Mouse (Mus musculus) mouse embryonic stem cell (cell line): ENCODE data around the gene Gm43552.
"Not testable (repeated sequence)": the region's sequence is repeated elsewhere in the genome, so short reads cannot be mapped to it uniquely, and the experiment has no call there.

Experiments
- in situ Hi-C, 2 experiments: fragments of 300-500 bp; cut with MboI; formaldehyde crosslinking; loops; 1 replicate in 1 of 2; 3 replicates in 1 of 2; pipeline ENCODE4 v1.14.3; 2019 to 2020; ENCODE audit warnings: low sequenced_read_pairs in 2 of 2, low pct_unique_long_range_greater_than_20kb in 1 of 2, mixed read lengths in 1 of 2; ENCODE audit not compliant: unreplicated experiment in 1 of 2

The Gm43552 gene

GRCm38 (mm10) chr5:65501407-65501806 lies 8.8 kb upstream of the Gm43552 start:
- in situ Hi-C loops, result no loop called here

GRCm38 (mm10) chr5:65500231-65500630 lies 7.6 kb upstream of the Gm43552 start:
- in situ Hi-C loops, result no loop called here

GRCm38 (mm10) chr5:65491767-65492715 lies 592 bp downstream of the Gm43552 start:
- in situ Hi-C loops, result no loop called here

- in situ Hi-C loops, result no loop called here
These were observed 2.8 kb downstream of the Gm43552 start for GRCm38 (mm10) chr5:65489830-65490229.

- in situ Hi-C loops, result no loop called here
These were observed 3.9 kb downstream of the Gm43552 start for GRCm38 (mm10) chr5:65488725-65489124.

- in situ Hi-C loops, result no loop called here
These were observed 5.3 kb downstream of the Gm43552 start for GRCm38 (mm10) chr5:65487381-65487780.

GRCm38 (mm10) chr5:65486514-65486913 lies 6.1 kb downstream of the Gm43552 start:
- in situ Hi-C loops, result no loop called here

GRCm38 (mm10) chr5:65482996-65483395 lies 9.6 kb downstream of the Gm43552 start:
- in situ Hi-C loops, result no loop called here

GRCm38 (mm10) chr5:65480511-65480910 lies 12.1 kb downstream of the Gm43552 start:
- in situ Hi-C loops, result no loop called here

- in situ Hi-C loops, result no loop called here
These were observed 12.8 kb downstream of the Gm43552 start for GRCm38 (mm10) chr5:65479681-65480445.

- in situ Hi-C loops, result no loop called here
These were observed 14.4 kb downstream of the Gm43552 start for GRCm38 (mm10) chr5:65478224-65478623.

- in situ Hi-C loops, result not testable (repeated sequence)
These were observed 15.9 kb downstream of the Gm43552 start for GRCm38 (mm10) chr5:65476739-65477138.

GRCm38 (mm10) chr5:65475806-65476205 lies 16.8 kb downstream of the Gm43552 start:
- in situ Hi-C loops, result no loop called here

- in situ Hi-C loops, result no loop called here
These were observed 22.9 kb downstream of the Gm43552 start for GRCm38 (mm10) chr5:65469766-65470165.

- in situ Hi-C loops, result no loop called here
These were observed 25.7 kb downstream of the Gm43552 start for GRCm38 (mm10) chr5:65466911-65467310.

- in situ Hi-C loops, result no loop called here
These were observed 32.3 kb downstream of the Gm43552 start for GRCm38 (mm10) chr5:65460361-65460760.

- in situ Hi-C loops, result no loop called here
These were observed 33.2 kb downstream of the Gm43552 start for GRCm38 (mm10) chr5:65459454-65459853.

GRCm38 (mm10) chr5:65457846-65458245 lies 34.8 kb downstream of the Gm43552 start:
- in situ Hi-C loops, result no loop called here

GRCm38 (mm10) chr5:65457086-65457827 lies 35.4 kb downstream of the Gm43552 start:
- in situ Hi-C loops, result no loop called here
